Mouse (Mus musculus) lung, embryonic 14.5 days (tissue): ENCODE data around the gene Gstcd. TPM values are rescaled to one million over a fixed set of nuclear protein-coding genes. Genes with fewer than 3 reads are reported as not detected.

ENCODE experiments used
- ATAC-seq: fragments of 200-750 bp; cut with Nextera tagmentation; 2 replicates; pipeline ENCODE4 v1.8.0; 2017; ENCODE audit warnings: mild to moderate bottlenecking, moderate TSS enrichment, moderate library complexity; ENCODE audit not compliant: insufficient read depth
- DNase-seq: peaks from one replicate; pipeline ENCODE4 v3.0.0-alpha.2; 2015
- H3K27ac ChIP-seq: fragments of 300-500 bp; sonication (generic); 2 replicates; pipeline ENCODE4 v1.5.1; 2014; ENCODE audit warnings: low read depth, mild to moderate bottlenecking, moderate library complexity
- H3K27me3 ChIP-seq: fragments of 300-500 bp; sonication (generic); 2 replicates; pipeline ENCODE4 v1.6.1; 2014; ENCODE audit warnings: low read length, control low read depth; ENCODE audit not compliant: insufficient read depth
- H3K36me3 ChIP-seq: fragments of 300-500 bp; sonication (generic); 2 replicates; pipeline ENCODE4 v1.6.1; 2014; ENCODE audit warnings: control low read depth; ENCODE audit not compliant: insufficient read depth
- H3K4me1 ChIP-seq: fragments of 300-500 bp; sonication (generic); 2 replicates; pipeline ENCODE4 v1.6.1; 2014; ENCODE audit warnings: antibody characterized with exemption, control low read depth; ENCODE audit not compliant: insufficient read depth
- H3K4me2 ChIP-seq: fragments of 300-500 bp; sonication (generic); 2 replicates; pipeline ENCODE4 v1.6.1; 2014; ENCODE audit warnings: mild to moderate bottlenecking
- H3K4me3 ChIP-seq: fragments of 300-500 bp; sonication (generic); 2 replicates; pipeline ENCODE4 v1.5.1; 2014; ENCODE audit warnings: low read depth, low read length
- H3K9ac ChIP-seq: fragments of 300-500 bp; sonication (generic); 2 replicates; pipeline ENCODE4 v1.6.1; 2014
- H3K9me3 ChIP-seq: fragments of 300-500 bp; sonication (generic); 2 replicates; pipeline ENCODE4 v1.6.1; 2016; ENCODE audit warnings: low read depth, low read length, control low read depth
- CTCF ChIP-seq: IDR thresholded peaks from 2 replicates; pipeline ENCODE4 v1.5.1; 2016; ENCODE audit warnings: antibody characterized with exemption, low read depth
- WGBS: fragments of 180-500 bp; shearing (Covaris S2); extraction: QIAGEN DNeasy Blood & Tissue Kit; methylation state at CpG from one replicate; pipeline ENCODE4 v1.1.7; 2014; 5-methylcytosine and 5-hydroxymethylcytosine counted together
- polyA plus RNA-seq: library from polyadenylated mRNA; unstranded; fragments of >200 nt; fragmentation: Nextera tagmentation; extraction: Ambion mirVana; gene quantifications from 2 replicates; pipeline ENCODE4 v1.2.1, GENCODE M21; 2014

The Gstcd gene
- 11.6 and 12.6 TPM in 2 replicates for polyA plus RNA-seq

- 0% methylated on average over 52 of the region's 53 CpGs for WGBS
Observed at GRCm38 (mm10) chr3:133091664-133092273, at the start of gene Gstcd, which contains the start of gene Ints12. Gstcd (minus strand) TSS chr3:133092033. Ints12 (plus strand) TSS chr3:133091840.

GRCm38 (mm10) chr3:133132611-133133010, 40.8 kb upstream of the Gstcd start:
- no peak overlapping the region for H3K4me2 ChIP-seq
- no peaks in the 10 kb centered on the region for H3K9me3 ChIP-seq
- no peak for ATAC-seq

More at GRCm38 (mm10) chr3:133091664-133092273, at the start of gene Gstcd, which contains the start of gene Ints12:
- Histone ChIP-seq H3K4me1 (peaks cover 7% of the 10 kb centered on the region), H3K9me3 (no peaks in the 10 kb centered on the region), H3K36me3 (peaks cover 3% of the 10 kb centered on the region; the same call in 1 of the 2 replicates), H3K4me2 (peak within 1 kb of the TSS; percentile 59), H3K27me3 (no peaks in the 10 kb centered on the region), H3K4me3 (peak within 1 kb of the TSS; percentile 75), H3K9ac (peak within 1 kb of the TSS; percentile 95), H3K27ac (peak within 1 kb of the TSS; percentile 100)
- no peak for TF ChIP-seq CTCF
- ATAC-seq (peak; percentile 97), DNase-seq (peak; percentile 98)

GRCm38 (mm10) chr3:133131372-133131771, 39.5 kb upstream of the Gstcd start:
- Histone ChIP-seq H3K4me2 (no peak overlapping the region), H3K27me3 (no peaks in the 10 kb centered on the region), H3K9me3 (no peaks in the 10 kb centered on the region), H3K27ac (no peak overlapping the region), H3K36me3 (no peaks in the 10 kb centered on the region), H3K9ac (no peak overlapping the region), H3K4me1 (no peaks in the 10 kb centered on the region), H3K4me3 (no peak overlapping the region)
- no peak for ATAC-seq
- 94% methylated on average over 5 of the region's 5 CpGs for WGBS
- no peak for TF ChIP-seq CTCF
- DNase-seq, result no peak

More at GRCm38 (mm10) chr3:133132611-133133010, 40.8 kb upstream of the Gstcd start:
- TF ChIP-seq CTCF, result no peak
- no peak overlapping the region for H3K9ac ChIP-seq
- no peaks in the 10 kb centered on the region for H3K4me1 ChIP-seq
- no peak overlapping the region for H3K4me3 ChIP-seq
- H3K27ac ChIP-seq, result no peak overlapping the region
- DNase-seq, result peak; percentile 14
- no peaks in the 10 kb centered on the region for H3K27me3 ChIP-seq
- 61% methylated on average over 8 of the region's 8 CpGs for WGBS
- no peaks in the 10 kb centered on the region for H3K36me3 ChIP-seq

DNA sequence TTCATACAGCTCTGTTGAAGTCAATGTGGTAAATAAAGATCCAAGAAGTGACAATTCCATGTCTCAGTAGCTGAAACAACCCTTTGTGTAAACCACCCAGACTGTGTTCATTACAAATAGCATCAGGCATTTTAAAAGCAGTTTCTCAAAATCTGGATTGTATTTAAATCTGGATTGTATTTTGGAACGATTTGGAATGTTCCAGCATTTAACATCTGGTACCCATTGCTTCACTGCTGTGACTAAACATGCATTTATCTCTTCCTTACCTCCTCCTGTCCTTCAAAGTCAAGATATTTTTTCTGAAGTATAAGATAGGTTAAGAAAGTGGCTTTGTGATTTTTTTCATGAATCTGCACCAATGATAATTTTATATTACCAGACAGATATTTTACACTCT, 21.4 kb upstream of the Gstcd start:
- Histone ChIP-seq H3K36me3 (peaks cover 14% of the 10 kb centered on the region; the same call in 1 of the 2 replicates), H3K9me3 (no peaks in the 10 kb centered on the region), H3K4me2 (no peak overlapping the region), H3K27ac (no peak overlapping the region), H3K9ac (no peak overlapping the region), H3K4me1 (no peaks in the 10 kb centered on the region), H3K27me3 (no peaks in the 10 kb centered on the region), H3K4me3 (no peak overlapping the region)
- 49% methylated on average over 1 of the region's 1 CpGs for WGBS
- DNase-seq, result no peak
- no peak for ATAC-seq
- TF ChIP-seq CTCF, result no peak

DNA sequence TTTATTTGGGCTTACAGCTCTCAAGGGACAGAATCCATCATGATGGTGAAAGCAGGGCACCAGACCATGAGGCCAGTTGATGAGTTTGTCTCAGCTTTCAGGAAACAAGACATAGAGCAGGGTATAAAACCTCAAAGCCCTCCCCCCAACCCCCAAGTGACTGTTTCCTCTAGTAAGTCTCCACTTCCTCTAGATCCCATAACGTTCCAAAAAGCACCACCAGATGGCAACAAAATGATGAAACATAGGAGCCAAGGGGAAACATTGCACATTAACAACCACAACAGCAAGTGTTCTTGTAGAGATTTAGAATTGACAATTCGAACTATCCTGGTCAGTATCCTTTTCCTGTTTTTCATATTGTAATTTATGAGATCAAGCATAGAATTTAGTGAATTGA, 19.9 kb upstream of the Gstcd start:
- peak; percentile 63 for TF ChIP-seq CTCF
- no peaks in the 10 kb centered on the region for H3K27me3 ChIP-seq
- WGBS, result 28% methylated on average over 2 of the region's 2 CpGs
- H3K4me3 ChIP-seq, result no peak overlapping the region
- H3K36me3 ChIP-seq, result peaks cover 27% of the 10 kb centered on the region
- H3K4me1 ChIP-seq, result no peaks in the 10 kb centered on the region
- H3K9me3 ChIP-seq, result no peaks in the 10 kb centered on the region
- H3K4me2 ChIP-seq, result no peak overlapping the region
- ATAC-seq, result peak; percentile 60
- DNase-seq, result peak; percentile 71
- H3K9ac ChIP-seq, result no peak overlapping the region
- H3K27ac ChIP-seq, result no peak overlapping the region

DNA sequence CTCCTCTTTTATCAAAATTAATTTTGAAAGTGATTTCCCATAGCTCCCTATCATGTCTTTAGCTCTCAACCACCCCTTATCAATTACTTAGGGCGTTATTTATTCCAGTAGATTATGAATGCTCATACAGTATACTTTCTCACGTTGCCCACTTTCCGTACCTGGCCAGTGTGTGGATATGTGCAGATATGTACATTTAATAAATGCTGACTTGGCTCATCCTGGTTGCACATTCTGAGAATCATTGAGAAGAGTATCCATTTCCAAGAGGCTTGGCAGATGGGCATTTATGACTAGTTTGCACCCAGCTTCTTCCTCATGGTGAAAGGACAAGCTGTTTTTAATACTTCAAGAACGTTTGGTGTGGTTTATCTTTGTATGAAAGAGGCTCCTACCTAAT, 18.0 kb upstream of the Gstcd start:
- Histone ChIP-seq H3K27ac (no peak overlapping the region), H3K9ac (no peak overlapping the region), H3K4me3 (no peak overlapping the region), H3K9me3 (no peaks in the 10 kb centered on the region), H3K36me3 (peaks cover 41% of the 10 kb centered on the region), H3K27me3 (no peaks in the 10 kb centered on the region), H3K4me1 (no peaks in the 10 kb centered on the region), H3K4me2 (no peak overlapping the region)
- 90% methylated on average over 4 of the region's 4 CpGs for WGBS
- no peak for TF ChIP-seq CTCF
- ATAC-seq, result no peak
- DNase-seq, result no peak

GRCm38 (mm10) chr3:133108731-133109130, 16.9 kb upstream of the Gstcd start:
- DNase-seq, result no peak
- Histone ChIP-seq H3K4me3 (no peak overlapping the region), H3K9ac (no peak overlapping the region), H3K9me3 (no peaks in the 10 kb centered on the region), H3K4me2 (no peak overlapping the region), H3K27ac (no peak overlapping the region), H3K4me1 (no peaks in the 10 kb centered on the region), H3K27me3 (no peaks in the 10 kb centered on the region), H3K36me3 (peaks cover 50% of the 10 kb centered on the region)
- TF ChIP-seq CTCF, result no peak
- ATAC-seq, result no peak
- 90% methylated on average over 4 of the region's 4 CpGs for WGBS
